Mouse (Mus musculus) stomach, embryonic 15.5 days (tissue): ENCODE results near the gene Gm10591. TPM values are rescaled to one million over a fixed set of nuclear protein-coding genes. Genes with fewer than 3 reads are reported as not detected.
"Not testable (repeated sequence)": the region's sequence is repeated elsewhere in the genome, so short reads cannot be mapped to it uniquely, and the experiment has no call there.

Experiments
- ATAC-seq: fragments of 200-750 bp; cut with Nextera tagmentation; 2 replicates; pipeline ENCODE4 v1.8.0; 2017; ENCODE audit warnings: low read depth, moderate number of reproducible peaks, moderate TSS enrichment; ENCODE audit not compliant: insufficient read depth, low FRiP score
- H3K27ac ChIP-seq: fragments of 300-500 bp; sonication (generic); 2 replicates; pipeline ENCODE4 v1.5.1; 2015; ENCODE audit warnings: mild to moderate bottlenecking, inconsistent platforms
- H3K27me3 ChIP-seq: fragments of 300-500 bp; sonication (generic); replicated peaks from 2 replicates; pipeline ENCODE4 v1.6.1; 2015; ENCODE audit warnings: inconsistent platforms
- H3K36me3 ChIP-seq: fragments of 300-500 bp; sonication (generic); 2 replicates; pipeline ENCODE4 v1.6.1; 2015; ENCODE audit warnings: inconsistent platforms
- H3K4me1 ChIP-seq: fragments of 300-500 bp; sonication (generic); 2 replicates; pipeline ENCODE4 v1.6.1; 2015; ENCODE audit warnings: inconsistent platforms
- H3K4me2 ChIP-seq: fragments of 300-500 bp; sonication (generic); 2 replicates; pipeline ENCODE4 v1.6.1; 2015; ENCODE audit warnings: mild to moderate bottlenecking, inconsistent platforms
- H3K4me3 ChIP-seq: fragments of 300-500 bp; sonication (generic); replicated peaks from 2 replicates; pipeline ENCODE4 v1.5.1; 2015; ENCODE audit warnings: inconsistent platforms
- H3K9ac ChIP-seq: fragments of 300-500 bp; sonication (generic); 2 replicates; pipeline ENCODE4 v1.6.1; 2015; ENCODE audit warnings: inconsistent platforms
- H3K9me3 ChIP-seq: fragments of 300-500 bp; sonication (generic); 2 replicates; pipeline ENCODE4 v1.6.1; 2016; ENCODE audit warnings: inconsistent platforms
- WGBS: fragments of 180-500 bp; shearing (Covaris S2); methylation state at CpG from one replicate; pipeline ENCODE4 v1.1.7; 2015; 5-methylcytosine and 5-hydroxymethylcytosine counted together
- polyA plus RNA-seq: library from polyadenylated mRNA; unstranded; fragments of >200 nt; fragmentation: Nextera tagmentation; extraction: Ambion mirVana; gene quantifications from 2 replicates; pipeline ENCODE4 v1.2.1, GENCODE M21; 2015

Gm10591 gene
- polyA plus RNA-seq = not detected in 2 replicates

GRCm38 (mm10) chr4:42611895-42612294 lies at the start of gene Gm10591:
TSS of gene Gm10591 (plus strand) at chr4:42612195.
- H3K4me1 ChIP-seq, ATAC-seq, H3K9ac ChIP-seq, H3K36me3 ChIP-seq, H3K9me3 ChIP-seq, H3K4me2 ChIP-seq, H3K27ac ChIP-seq, H3K4me3 ChIP-seq, H3K27me3 ChIP-seq: not testable (repeated sequence)
- no CpG with 5 or more reads among the region's 5 CpGs for WGBS

DNA sequence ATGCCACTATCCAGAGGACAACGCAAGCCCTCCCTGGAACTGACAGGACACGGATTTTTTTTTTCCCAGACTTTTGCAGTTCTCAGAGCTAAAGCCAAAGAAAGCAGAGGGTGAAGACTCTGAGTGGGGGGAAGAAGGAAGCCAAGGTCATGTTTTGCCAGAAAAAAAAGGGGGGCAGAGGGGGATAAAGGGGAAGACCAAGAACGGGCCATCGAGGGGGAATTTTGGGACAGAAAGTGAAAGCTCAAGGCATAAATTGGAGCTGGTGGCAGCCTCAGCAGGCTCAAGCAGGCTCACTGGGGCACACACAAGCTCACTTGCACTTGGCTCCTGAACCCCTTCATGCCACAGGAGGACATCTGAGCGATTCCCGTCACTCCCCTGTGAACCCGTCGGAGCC lies 17.4 kb downstream of the Gm10591 start, which contains the start of gene Gm2564:
TSS of gene Gm2564 (plus strand) at position 301 of the 400 bp plus-strand sequence.
- not testable (repeated sequence) for H3K9me3 ChIP-seq, H3K9ac ChIP-seq, H3K36me3 ChIP-seq, H3K27me3 ChIP-seq, ATAC-seq, H3K4me2 ChIP-seq, H3K4me1 ChIP-seq, H3K4me3 ChIP-seq, H3K27ac ChIP-seq
- WGBS = no CpG with 5 or more reads among the region's 8 CpGs

DNA sequence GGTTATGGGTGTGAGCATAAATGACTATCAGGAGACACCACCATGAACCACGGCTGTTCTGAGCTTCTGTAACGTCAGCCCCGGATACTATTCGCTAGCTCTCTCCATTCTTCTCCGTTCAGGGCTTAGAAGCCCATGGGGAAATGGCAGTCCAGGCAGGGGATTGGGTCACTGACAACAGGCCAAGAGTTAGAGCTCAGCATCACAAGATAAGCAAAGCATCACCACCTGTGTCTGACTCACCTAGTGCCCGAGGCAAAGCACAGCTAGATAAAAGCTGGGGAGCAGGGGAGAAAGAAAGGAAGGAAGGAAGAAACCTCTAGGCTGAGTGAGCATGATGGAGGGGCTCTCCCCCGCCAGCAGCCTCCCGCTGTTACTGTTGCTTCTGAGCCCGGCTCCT lies 43.0 kb downstream of the Gm10591 start, which contains the start of gene Ccl27b:
TSS of gene Ccl27b (plus strand) at position 301 of the 400 bp plus-strand sequence.
- ATAC-seq, H3K36me3 ChIP-seq, H3K27ac ChIP-seq, H3K4me2 ChIP-seq, H3K4me3 ChIP-seq, H3K27me3 ChIP-seq, H3K4me1 ChIP-seq, H3K9ac ChIP-seq, H3K9me3 ChIP-seq: not testable (repeated sequence)
- WGBS = no CpG with 5 or more reads among the region's 9 CpGs

DNA sequence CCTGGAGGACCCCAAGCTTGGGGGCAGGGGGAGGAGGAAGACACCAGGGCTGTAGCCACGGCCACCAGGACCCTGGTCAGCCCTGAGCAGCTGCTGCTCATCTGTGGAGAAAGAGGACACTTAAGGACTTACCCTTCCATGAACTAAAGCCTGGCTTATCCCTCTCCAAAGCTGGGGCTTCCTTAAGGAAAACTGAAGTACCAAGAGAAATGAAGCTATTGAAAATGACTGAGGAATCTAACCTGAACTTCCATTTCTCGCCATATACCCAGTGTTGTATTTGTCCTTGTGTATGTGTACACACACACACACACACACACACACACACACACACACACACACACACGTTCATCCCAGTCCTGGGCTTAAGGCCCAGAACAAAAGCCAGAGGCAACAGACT lies 49.8 kb downstream of the Gm10591 start, which contains the start of gene Il11ra2:
TSS of gene Il11ra2 (minus strand) at position 101 of the 400 bp plus-strand sequence.
- not testable (repeated sequence) for ATAC-seq
- no CpG with 5 or more reads among the region's 3 CpGs for WGBS

More for the DNA sequence above, 49.8 kb downstream of the Gm10591 start, which contains the start of gene Il11ra2:
- H3K4me3 ChIP-seq, H3K36me3 ChIP-seq, H3K9me3 ChIP-seq, H3K4me1 ChIP-seq, H3K4me2 ChIP-seq, H3K9ac ChIP-seq, H3K27ac ChIP-seq, H3K27me3 ChIP-seq: not testable (repeated sequence)

Other genes with a start within 250 kb of the Gm10591 start
- not detected in 2 replicates for gene Gm21586, start 172.8 kb upstream of the Gm10591 start, polyA plus RNA-seq
- gene Gm2163, start 145.4 kb upstream of the Gm10591 start, polyA plus RNA-seq = 0.06 and 0.08 TPM in 2 replicates
- not detected in 2 replicates for gene Fam205a2, start 84.0 kb upstream of the Gm10591 start, polyA plus RNA-seq
- gene Gm2564, start 17.5 kb downstream of the Gm10591 start, polyA plus RNA-seq = 0.37 and 0.58 TPM in 2 replicates
- not detected in 2 replicates for gene Ccl27b, start 43.1 kb downstream of the Gm10591 start, polyA plus RNA-seq
- gene Il11ra2, start 49.7 kb downstream of the Gm10591 start, polyA plus RNA-seq = not detected in 2 replicates
- gene 4930578G10Rik, start 123.3 kb downstream of the Gm10591 start, polyA plus RNA-seq = not detected in 2 replicates
- 0.45 TPM in 1 of 2 replicates, not detected in the other for gene Ccl19, start 144.4 kb downstream of the Gm10591 start, polyA plus RNA-seq
- gene Ccl21a, start 161.8 kb downstream of the Gm10591 start, polyA plus RNA-seq = 41.8 and 47.0 TPM in 2 replicates
- gene Fam205a1, start 241.7 kb downstream of the Gm10591 start, polyA plus RNA-seq = not detected in 2 replicates
- 0.12 TPM in 1 of 2 replicates, not detected in the other for gene Gm12394, start 244.6 kb downstream of the Gm10591 start, polyA plus RNA-seq